Mouse (Mus musculus) heart, adult 18-20 months (tissue): ENCODE data around the gene Stard7. TPM values are rescaled to one million over a fixed set of nuclear protein-coding genes. Genes with fewer than 3 reads are reported as not detected.
"Not testable (repeated sequence)": the region's sequence is repeated elsewhere in the genome, so short reads cannot be mapped to it uniquely, and the experiment has no call there.

ENCODE experiments used
- DNase-seq, 2 experiments: peaks; one replicate each; pipeline ENCODE4 v3.0.0; 2021 to 2022; ENCODE audit warnings: mixed read lengths in 1 of 2
- long read RNA-seq, 2 experiments: library from polyadenylated mRNA; stranded (forward); transcript quantifications; one replicate each; pipeline ENCODE4 v2.0.0; 2021
- total RNA-seq, 2 experiments: library from RNA; stranded (reverse); gene quantifications; 2 replicates each; pipeline ENCODE4 v1.2.3; 2021

Stard7 gene
- total RNA-seq: 100 to 1,000 TPM; 157 to 176 TPM
- long read RNA-seq, experiment 1, transcript Stard7-202 (8 exons, 3,116 nt): major isoform, 249 of 272 reads
- long read RNA-seq, experiment 1, partial matches to known transcripts: 9 of 272 reads
- long read RNA-seq, experiment 1, other reads (novel, unspliced or antisense): 12 of 272 reads
- long read RNA-seq, experiment 2, transcript Stard7-202 (8 exons, 3,116 nt): major isoform, 112 of 129 reads
- long read RNA-seq, experiment 2, partial matches to known transcripts: 7 of 129 reads
- long read RNA-seq, experiment 2, other reads (novel, unspliced or antisense): 7 of 129 reads

GRCm38 (mm10) chr2:127269491-127270299 is at the start of gene Stard7:
TSS of gene Stard7 (plus strand) at chr2:127270218.
- DNase-seq: peak; percentile 96 to 99

- DNase-seq: no peak
Measured at GRCm38 (mm10) chr2:127225261-127225660, 44.8 kb upstream of the Stard7 start.

- DNase-seq: no peak
Measured at GRCm38 (mm10) chr2:127237897-127238610, 32.0 kb upstream of the Stard7 start.

GRCm38 (mm10) chr2:127240065-127240464 is 30.0 kb upstream of the Stard7 start:
- DNase-seq: no peak

- peak; percentile 97 to 99 for DNase-seq
Measured at GRCm38 (mm10) chr2:127247592-127248333, 22.3 kb upstream of the Stard7 start, which contains the start of the genes Ciao1 and Tmem127. TSS of gene Ciao1 (minus strand) at chr2:127247816. TSS of gene Tmem127 (plus strand) at chr2:127247908.

GRCm38 (mm10) chr2:127248334-127249004 is 21.5 kb upstream of the Stard7 start:
- peak; percentile 37 to 41 for DNase-seq

GRCm38 (mm10) chr2:127250291-127251008 is 19.6 kb upstream of the Stard7 start:
- DNase-seq: peak; percentile 23 to 39

- DNase-seq: no peak
Measured at GRCm38 (mm10) chr2:127251457-127251856, 18.6 kb upstream of the Stard7 start.

- no peak for DNase-seq
Measured at GRCm38 (mm10) chr2:127251880-127252527, 18.0 kb upstream of the Stard7 start.

- no peak for DNase-seq
Measured at GRCm38 (mm10) chr2:127252787-127253186, 17.2 kb upstream of the Stard7 start.

GRCm38 (mm10) chr2:127254604-127255134 is 15.3 kb upstream of the Stard7 start:
- no peak for DNase-seq

- DNase-seq: no peak
Measured at GRCm38 (mm10) chr2:127255294-127255693, 14.7 kb upstream of the Stard7 start.

- peak; percentile 67 to 81 for DNase-seq
Measured at GRCm38 (mm10) chr2:127259340-127259739, 10.7 kb upstream of the Stard7 start.

GRCm38 (mm10) chr2:127262480-127262879 is 7.5 kb upstream of the Stard7 start:
- DNase-seq: no peak

GRCm38 (mm10) chr2:127267854-127268253 is 2.2 kb upstream of the Stard7 start:
- no peak for DNase-seq

- peak; percentile 87 to 93 for DNase-seq
Measured at GRCm38 (mm10) chr2:127270300-127271041, 453 bp downstream of the Stard7 start.

- DNase-seq: peak; percentile 28 to 49
Measured at GRCm38 (mm10) chr2:127271042-127271515, 1.1 kb downstream of the Stard7 start.

- not testable (repeated sequence) for DNase-seq
Measured at GRCm38 (mm10) chr2:127272049-127272448, 2.0 kb downstream of the Stard7 start.

- no peak for DNase-seq
Measured at GRCm38 (mm10) chr2:127272806-127273205, 2.8 kb downstream of the Stard7 start.
